Mouse (Mus musculus) intestine, embryonic 15.5 days (tissue): ENCODE measurements at regions not wholly inside any gene's neighbourhood (a gene's known extent, or its start where the extent isn't known, plus 50 kb on each side); places are given as distances from the start of the nearest gene placed in this dataset.

ENCODE experiments used
- ATAC-seq: fragments of 200-750 bp; cut with Nextera tagmentation; 2 replicates; pipeline ENCODE4 v1.8.0; 2017; ENCODE audit warnings: moderate TSS enrichment, moderate library complexity
- H3K27ac ChIP-seq: fragments of 300-500 bp; sonication (generic); 2 replicates; pipeline ENCODE4 v1.5.1; 2015; ENCODE audit warnings: mild to moderate bottlenecking, inconsistent platforms
- H3K27me3 ChIP-seq: fragments of 300-500 bp; sonication (generic); replicated peaks from 2 replicates; pipeline ENCODE4 v1.6.1; 2015; ENCODE audit warnings: inconsistent platforms
- H3K36me3 ChIP-seq: fragments of 300-500 bp; sonication (generic); 2 replicates; pipeline ENCODE4 v1.6.1; 2015; ENCODE audit warnings: inconsistent platforms
- H3K4me1 ChIP-seq: fragments of 300-500 bp; sonication (generic); replicated peaks from 2 replicates; pipeline ENCODE4 v1.6.1; 2015; ENCODE audit warnings: inconsistent platforms
- H3K4me2 ChIP-seq: fragments of 300-500 bp; sonication (generic); replicated peaks from 2 replicates; pipeline ENCODE4 v1.6.1; 2015; ENCODE audit warnings: mild to moderate bottlenecking, inconsistent platforms
- H3K4me3 ChIP-seq: fragments of 300-500 bp; sonication (generic); replicated peaks from 2 replicates; pipeline ENCODE4 v1.5.1; 2015; ENCODE audit warnings: inconsistent platforms
- H3K9ac ChIP-seq: fragments of 300-500 bp; sonication (generic); 2 replicates; pipeline ENCODE4 v1.6.1; 2015; ENCODE audit warnings: inconsistent platforms
- H3K9me3 ChIP-seq: fragments of 300-500 bp; sonication (generic); 2 replicates; pipeline ENCODE4 v1.6.1; 2016; ENCODE audit warnings: inconsistent platforms
- WGBS: fragments of 180-500 bp; shearing (Covaris S2); methylation state at CpG from one replicate; pipeline ENCODE4 v1.1.7; 2015; 5-methylcytosine and 5-hydroxymethylcytosine counted together

- H3K9me3 ChIP-seq: no peaks in the 10 kb centered on the region
- no peak overlapping the region for H3K4me3 ChIP-seq
- no peak overlapping the region for H3K27ac ChIP-seq
- no peak overlapping the region for H3K9ac ChIP-seq
- H3K27me3 ChIP-seq: no peaks in the 10 kb centered on the region
- H3K4me2 ChIP-seq: no peak overlapping the region
- 0 out of 2 replicates have a peak, but pooled peaks cover 3% of the 10 kb centered on the region for H3K4me1 ChIP-seq
- peak; percentile 59; the same call in 1 of the 2 replicates for ATAC-seq
- WGBS: 45% methylated on average over 4 of the region's 4 CpGs
- no peaks in the 10 kb centered on the region for H3K36me3 ChIP-seq
Observed at GRCm38 (mm10) chr12:104557761-104558160, 84.6 kb upstream of the Gsc start.

GRCm38 (mm10) chr12:104557307-104557706 is 84.2 kb upstream of the Gsc start:
- ATAC-seq: no peak
- no peaks in the 10 kb centered on the region for H3K27me3 ChIP-seq
- H3K4me2 ChIP-seq: no peak overlapping the region
- H3K9ac ChIP-seq: no peak overlapping the region
- no peaks in the 10 kb centered on the region for H3K9me3 ChIP-seq
- H3K4me3 ChIP-seq: no peak overlapping the region
- H3K36me3 ChIP-seq: no peaks in the 10 kb centered on the region
- 45% methylated on average over 10 of the region's 10 CpGs for WGBS
- H3K4me1 ChIP-seq: 0 out of 2 replicates have a peak, but pooled peaks cover 3% of the 10 kb centered on the region
- H3K27ac ChIP-seq: 0 out of 2 replicates have a peak overlapping the region, but pooled peaks have one; percentile 17

GRCm38 (mm10) chr12:104548586-104548985 is 75.5 kb upstream of the Gsc start:
- 71% methylated on average over 2 of the region's 2 CpGs for WGBS
- no peak for ATAC-seq
- no peaks in the 10 kb centered on the region for H3K27me3 ChIP-seq

GRCm38 (mm10) chr12:104547561-104547960 is 74.4 kb upstream of the Gsc start:
- H3K4me1 ChIP-seq: no peaks in the 10 kb centered on the region
- no peak overlapping the region for H3K27ac ChIP-seq
- no peak for ATAC-seq
- 64% methylated on average over 3 of the region's 3 CpGs for WGBS
- no peak overlapping the region for H3K9ac ChIP-seq
- no peak overlapping the region for H3K4me3 ChIP-seq
- H3K4me2 ChIP-seq: no peak overlapping the region
- H3K36me3 ChIP-seq: no peaks in the 10 kb centered on the region
- no peaks in the 10 kb centered on the region for H3K27me3 ChIP-seq
- no peaks in the 10 kb centered on the region for H3K9me3 ChIP-seq

More at GRCm38 (mm10) chr12:104548586-104548985, 75.5 kb upstream of the Gsc start:
- H3K4me1 ChIP-seq: no peaks in the 10 kb centered on the region
- H3K36me3 ChIP-seq: no peaks in the 10 kb centered on the region
- H3K4me2 ChIP-seq: no peak overlapping the region
- no peak overlapping the region for H3K4me3 ChIP-seq
- no peak overlapping the region for H3K27ac ChIP-seq
- no peak overlapping the region for H3K9ac ChIP-seq
- no peaks in the 10 kb centered on the region for H3K9me3 ChIP-seq

DNA sequence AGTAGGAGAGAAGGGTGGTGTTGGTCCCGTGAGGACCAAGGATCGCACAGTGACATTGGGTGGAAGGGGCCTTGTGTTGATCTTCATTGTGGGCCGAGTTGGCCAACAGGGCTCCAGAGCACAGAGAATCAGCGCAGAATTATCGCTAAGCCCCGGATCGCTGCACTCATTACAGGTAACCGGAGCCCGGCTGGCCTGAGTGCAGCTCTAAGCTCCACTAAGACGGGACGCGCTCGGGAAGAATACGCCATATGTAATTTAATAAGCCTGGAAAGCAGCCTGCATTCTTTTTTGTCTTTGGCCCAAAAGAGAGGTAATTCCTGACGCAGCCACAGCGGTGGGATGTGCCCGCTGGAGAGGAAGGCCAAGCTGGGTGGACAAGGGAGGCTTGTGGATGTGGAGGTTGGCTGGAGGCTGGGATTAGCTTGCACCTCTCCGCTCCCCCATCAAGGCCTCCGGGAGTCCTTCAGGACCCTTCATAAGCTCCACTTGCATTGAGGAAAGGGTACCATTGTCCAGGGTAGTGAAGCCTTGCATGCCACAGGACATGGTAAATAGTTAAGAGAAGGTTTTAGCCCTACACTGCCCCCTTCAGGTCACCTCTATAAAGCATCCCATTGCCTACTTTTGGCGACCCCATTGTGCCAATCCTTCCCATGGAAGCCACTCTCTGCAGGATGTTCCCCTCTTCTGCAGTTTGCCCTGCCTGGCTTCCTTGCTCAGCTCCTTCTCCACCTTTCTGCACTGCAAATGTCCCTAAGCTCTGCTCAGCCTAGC is 73.1 kb upstream of the Gsc start:
- Histone ChIP-seq H3K4me3 (no peak overlapping the region), H3K27ac (no peak overlapping the region), H3K36me3 (no peaks in the 10 kb centered on the region), H3K9me3 (no peaks in the 10 kb centered on the region), H3K4me1 (no peaks in the 10 kb centered on the region), H3K27me3 (no peaks in the 10 kb centered on the region), H3K9ac (no peak overlapping the region), H3K4me2 (no peak overlapping the region)
- 86% methylated on average over 20 of the region's 20 CpGs for WGBS
- no peak for ATAC-seq

DNA sequence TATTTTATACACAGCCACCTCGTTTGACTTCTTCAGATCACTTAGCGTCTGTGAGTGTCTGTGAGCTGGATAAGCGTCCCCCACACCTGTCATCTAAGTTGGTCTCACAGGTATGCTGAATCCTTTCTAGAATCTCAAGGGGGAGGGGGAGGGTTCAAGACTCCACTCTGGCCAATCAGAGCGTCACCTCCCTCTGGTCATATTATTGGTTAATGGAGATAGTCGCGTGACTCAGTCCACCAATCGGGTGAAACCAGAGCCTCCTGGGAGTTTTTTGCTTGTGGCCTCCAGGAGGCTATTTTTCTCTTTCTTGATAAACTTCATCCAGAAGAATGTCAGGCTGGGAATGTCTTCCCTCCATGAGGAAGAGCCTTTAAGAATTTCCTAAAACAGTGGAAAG is 66.8 kb upstream of the Gsc start:
- Histone ChIP-seq H3K4me3 (no peak overlapping the region), H3K36me3 (no peaks in the 10 kb centered on the region), H3K4me1 (no peaks in the 10 kb centered on the region), H3K9ac (no peak overlapping the region), H3K4me2 (no peak overlapping the region), H3K9me3 (no peaks in the 10 kb centered on the region), H3K27ac (no peak overlapping the region), H3K27me3 (no peaks in the 10 kb centered on the region)
- ATAC-seq: no peak
- WGBS: 96% methylated on average over 7 of the region's 7 CpGs

GRCm38 (mm10) chr12:104538436-104538835 is 65.3 kb upstream of the Gsc start:
- no peak overlapping the region for H3K4me2 ChIP-seq
- no peak for ATAC-seq
- H3K36me3 ChIP-seq: no peaks in the 10 kb centered on the region
- H3K27ac ChIP-seq: no peak overlapping the region
- no peaks in the 10 kb centered on the region for H3K27me3 ChIP-seq
- no peak overlapping the region for H3K9ac ChIP-seq
- no peak overlapping the region for H3K4me3 ChIP-seq
- 91% methylated on average over 2 of the region's 2 CpGs for WGBS
- no peaks in the 10 kb centered on the region for H3K4me1 ChIP-seq
- H3K9me3 ChIP-seq: no peaks in the 10 kb centered on the region

GRCm38 (mm10) chr12:104531512-104532447 is 58.6 kb upstream of the Gsc start:
- Histone ChIP-seq H3K27me3 (no peaks in the 10 kb centered on the region), H3K9me3 (no peaks in the 10 kb centered on the region), H3K9ac (no peak overlapping the region), H3K4me3 (no peak overlapping the region), H3K36me3 (no peaks in the 10 kb centered on the region), H3K27ac (no peak overlapping the region), H3K4me1 (no peaks in the 10 kb centered on the region), H3K4me2 (no peak overlapping the region)
- 36% methylated on average over 29 of the region's 29 CpGs for WGBS
- no peak for ATAC-seq

- H3K9ac ChIP-seq: no peak overlapping the region
- no peak overlapping the region for H3K4me2 ChIP-seq
- H3K9me3 ChIP-seq: no peaks in the 10 kb centered on the region
- no peak for ATAC-seq
- H3K36me3 ChIP-seq: no peaks in the 10 kb centered on the region
- 71% methylated on average over 4 of the region's 4 CpGs for WGBS
- H3K27ac ChIP-seq: no peak overlapping the region
- H3K27me3 ChIP-seq: no peaks in the 10 kb centered on the region
- no peak overlapping the region for H3K4me3 ChIP-seq
- no peaks in the 10 kb centered on the region for H3K4me1 ChIP-seq
Observed at GRCm38 (mm10) chr12:104530586-104530985, 57.5 kb upstream of the Gsc start.
